Mouse (Mus musculus) ES-Bruce4 (cell line): ENCODE results near the gene Asb16.
A peak's percentile ranks its signal among the peaks of the same experiment; 100 is the strongest.

Source experiments
- CTCF ChIP-seq: IDR thresholded peaks from one replicate; pipeline ENCODE4 v1.8.1; 2011; ENCODE audit warnings: low read depth, low read length
- POLR2A ChIP-seq: IDR thresholded peaks from one replicate; pipeline ENCODE4 v1.8.1; 2011; ENCODE audit warnings: low read length; ENCODE audit not compliant: insufficient read depth

DNA sequence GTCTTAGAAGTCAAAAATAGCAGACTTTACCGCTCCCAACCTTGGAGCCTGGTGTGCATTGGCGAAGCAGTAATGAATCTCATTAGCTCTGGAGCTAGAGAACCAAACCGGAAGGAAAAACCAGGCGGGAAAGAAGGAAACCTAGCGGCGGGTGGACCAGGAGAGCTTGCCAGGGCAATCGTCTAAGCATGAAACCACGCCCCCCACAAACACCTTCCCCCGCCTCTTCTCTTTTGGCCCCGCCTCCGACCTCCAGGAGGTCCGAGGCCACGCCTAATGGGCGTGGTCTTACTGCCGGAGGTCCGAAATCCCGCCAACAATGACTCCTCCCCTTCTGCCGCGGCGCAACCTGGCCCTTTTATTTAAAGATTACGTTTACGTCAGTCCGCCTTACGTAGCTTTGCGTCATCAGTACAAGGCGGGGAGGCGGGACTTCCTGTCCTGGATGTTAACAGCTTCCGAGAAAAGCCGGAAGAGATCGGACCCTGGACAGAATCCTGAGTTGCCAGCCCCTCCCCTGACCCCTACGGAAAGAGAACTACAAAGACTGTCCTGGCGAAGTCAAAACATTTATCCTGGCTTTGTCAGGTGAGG is 16.1 kb downstream of the Asb16 start, which contains the start of gene Tmub2:
- TF ChIP-seq CTCF (no peak), POLR2A (peak; percentile 45)
